Mouse (Mus musculus): Measurements from ENCODE around the gene Nufip2.

DNA sequence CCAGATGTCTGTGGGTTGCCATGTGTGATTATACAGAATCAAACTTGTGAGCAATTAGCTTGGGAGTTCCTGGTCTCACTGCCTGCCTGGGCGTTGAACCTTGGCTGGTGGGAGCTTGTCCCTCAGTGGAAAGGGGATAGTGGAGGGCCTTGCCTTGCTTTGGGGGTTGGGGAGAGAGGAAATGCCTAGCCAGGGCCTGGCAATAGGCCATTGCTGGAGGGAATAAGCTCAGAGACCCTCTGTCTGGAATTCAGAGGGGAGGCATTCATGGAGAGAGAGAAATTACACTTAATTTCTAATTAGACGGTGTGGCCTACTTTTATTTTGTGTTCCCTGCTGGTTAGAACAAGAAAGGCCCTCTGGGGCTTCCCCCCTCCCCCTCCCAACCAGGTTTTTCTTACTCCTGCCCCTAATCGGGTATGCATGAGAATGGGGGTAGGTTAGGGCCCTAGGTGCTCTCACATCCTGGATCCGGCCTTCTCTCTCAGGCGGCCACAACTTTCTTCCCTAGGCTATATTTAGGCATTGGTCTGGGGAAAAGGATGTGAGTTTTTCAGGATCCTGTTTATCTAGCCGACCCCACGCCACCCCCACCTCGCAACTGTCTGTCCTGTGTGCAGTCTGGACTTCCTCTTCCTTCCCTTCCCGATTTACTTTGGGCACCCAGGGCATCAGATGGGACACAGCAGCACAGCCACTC lies 89.9 kb downstream of the Nufip2 start:
- no peak for TF ChIP-seq POLR2A (IDR thresholded peaks at IDR 0.05; ENCODE audit: insufficient read depth, low read depth, low read length)
- no peak for TF ChIP-seq CTCF (IDR thresholded peaks at IDR 0.05)
